Mouse (Mus musculus) forebrain, embryonic 13.5 days (tissue): ENCODE data around the gene Tnfsf13. TPM values are rescaled to one million over a fixed set of nuclear protein-coding genes. Genes with fewer than 3 reads are reported as not detected.

Experiments used
- ATAC-seq: fragments of 200-750 bp; cut with Nextera tagmentation; 2 replicates; pipeline ENCODE4 v1.8.0; 2017
- H3K27ac ChIP-seq: fragments of 300-500 bp; sonication (generic); 2 replicates; pipeline ENCODE4 v1.5.1; 2015; ENCODE audit warnings: inconsistent platforms, mild to moderate bottlenecking, moderate library complexity
- H3K27me3 ChIP-seq: fragments of 300-500 bp; sonication (generic); 2 replicates; pipeline ENCODE4 v1.6.1; 2015; ENCODE audit warnings: mild to moderate bottlenecking, inconsistent platforms
- H3K36me3 ChIP-seq: fragments of 300-500 bp; sonication (generic); 2 replicates; pipeline ENCODE4 v1.6.1; 2015; ENCODE audit warnings: mild to moderate bottlenecking, inconsistent platforms; ENCODE audit not compliant: poor library complexity, severe bottlenecking
- H3K4me1 ChIP-seq: fragments of 300-500 bp; sonication (generic); 2 replicates; pipeline ENCODE4 v1.6.1; 2015; ENCODE audit warnings: inconsistent platforms
- H3K4me2 ChIP-seq: fragments of 300-500 bp; sonication (generic); 2 replicates; pipeline ENCODE4 v1.6.1; 2015; ENCODE audit warnings: inconsistent platforms, mild to moderate bottlenecking, moderate library complexity
- H3K4me3 ChIP-seq: fragments of 300-500 bp; sonication (generic); 2 replicates; pipeline ENCODE4 v1.5.1; 2015; ENCODE audit warnings: mild to moderate bottlenecking, inconsistent platforms
- H3K9ac ChIP-seq: fragments of 300-500 bp; sonication (generic); 2 replicates; pipeline ENCODE4 v1.6.1; 2015; ENCODE audit warnings: mild to moderate bottlenecking, inconsistent platforms
- H3K9me3 ChIP-seq: fragments of 300-500 bp; sonication (generic); replicated peaks from 2 replicates; pipeline ENCODE4 v1.6.1; 2016; ENCODE audit warnings: inconsistent platforms
- WGBS: fragments of 180-500 bp; shearing (Covaris S2); methylation state at CpG from one replicate; pipeline ENCODE4 v1.1.7; 2015; 5-methylcytosine and 5-hydroxymethylcytosine counted together
- polyA plus RNA-seq: library from polyadenylated mRNA; unstranded; fragments of >200 nt; fragmentation: Nextera tagmentation; extraction: Ambion mirVana; gene quantifications from 2 replicates; pipeline ENCODE4 v1.2.1, GENCODE M21; 2015

The Tnfsf13 gene
- polyA plus RNA-seq, 1 experiment from 2014 or later = 0.43 TPM

- Histone ChIP-seq H3K27ac (peak overlapping the region; percentile 98), H3K27me3 (no peaks in the 10 kb centered on the region), H3K4me2 (peak overlapping the region; percentile 97), H3K9ac (peak overlapping the region; percentile 100), H3K4me1 (peaks cover 31% of the 10 kb centered on the region), H3K9me3 (no peaks in the 10 kb centered on the region), H3K36me3 (peaks cover 74% of the 10 kb centered on the region), H3K4me3 (peak overlapping the region; percentile 100)
- peak; percentile 73 for ATAC-seq
- WGBS = under 1% methylated on average over 50 of the region's 61 CpGs
Measured at GRCm38 (mm10) chr11:69670786-69671725, 14.5 kb downstream of the Tnfsf13 start.

GRCm38 (mm10) chr11:69666665-69667005, 18.9 kb downstream of the Tnfsf13 start:
- WGBS = 83% methylated on average over 3 of the region's 3 CpGs
- H3K27me3 ChIP-seq = no peaks in the 10 kb centered on the region
- H3K4me1 ChIP-seq = peaks cover 32% of the 10 kb centered on the region
- no peak overlapping the region for H3K27ac ChIP-seq
- peaks cover 72% of the 10 kb centered on the region for H3K36me3 ChIP-seq
- H3K4me3 ChIP-seq = no peak overlapping the region
- no peak overlapping the region for H3K9ac ChIP-seq
- H3K9me3 ChIP-seq = no peaks in the 10 kb centered on the region
- H3K4me2 ChIP-seq = no peak overlapping the region
- ATAC-seq = no peak

DNA sequence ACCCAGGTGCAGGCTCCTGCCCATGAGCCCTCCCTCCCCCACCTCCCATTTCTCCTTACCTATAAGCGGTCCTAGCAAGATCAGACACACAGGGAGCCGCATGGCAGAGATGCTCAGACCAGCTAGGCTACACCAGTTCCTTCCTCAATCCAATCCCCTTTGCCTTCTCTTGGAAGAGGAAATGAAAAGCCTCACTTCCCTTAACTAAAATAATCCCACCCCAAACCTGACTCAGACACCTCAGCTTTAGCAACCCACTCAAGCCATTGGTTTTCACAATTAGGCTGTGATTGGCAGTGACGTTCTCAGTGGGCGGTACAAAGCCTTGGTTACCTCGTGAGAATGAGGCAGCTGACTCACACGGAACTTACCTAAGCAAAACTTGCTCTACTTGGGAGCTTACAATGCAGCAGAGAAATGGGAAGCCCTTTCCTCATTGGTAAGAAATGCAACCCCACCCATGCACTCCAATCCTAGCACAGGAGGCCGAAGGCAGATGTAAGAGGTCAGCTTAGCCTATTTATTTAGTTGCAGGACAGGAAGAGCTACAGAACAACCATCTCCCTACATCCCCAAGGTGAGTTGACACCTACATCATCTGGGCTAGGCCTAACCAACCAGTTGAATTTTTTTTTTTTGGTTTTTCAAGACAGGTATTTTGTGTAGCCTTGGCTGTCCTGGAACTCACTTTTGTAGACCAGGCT, 19.5 kb downstream of the Tnfsf13 start, which contains the start of gene Cd68:
TSS of gene Cd68 (minus strand) at position 193 of the 704 bp plus-strand sequence.
- peak within 1 kb of the TSS; percentile 19; the same call in 1 of the 2 replicates for H3K27ac ChIP-seq
- no peak within 1 kb of the TSS for H3K4me2 ChIP-seq
- H3K4me3 ChIP-seq = no peak within 1 kb of the TSS
- no peaks in the 10 kb centered on the region for H3K27me3 ChIP-seq
- peaks cover 72% of the 10 kb centered on the region for H3K36me3 ChIP-seq
- H3K4me1 ChIP-seq = peaks cover 38% of the 10 kb centered on the region
- no peaks in the 10 kb centered on the region for H3K9me3 ChIP-seq
- H3K9ac ChIP-seq = no peak within 1 kb of the TSS
- 33% methylated on average over 7 of the region's 7 CpGs for WGBS
- no peak for ATAC-seq

DNA sequence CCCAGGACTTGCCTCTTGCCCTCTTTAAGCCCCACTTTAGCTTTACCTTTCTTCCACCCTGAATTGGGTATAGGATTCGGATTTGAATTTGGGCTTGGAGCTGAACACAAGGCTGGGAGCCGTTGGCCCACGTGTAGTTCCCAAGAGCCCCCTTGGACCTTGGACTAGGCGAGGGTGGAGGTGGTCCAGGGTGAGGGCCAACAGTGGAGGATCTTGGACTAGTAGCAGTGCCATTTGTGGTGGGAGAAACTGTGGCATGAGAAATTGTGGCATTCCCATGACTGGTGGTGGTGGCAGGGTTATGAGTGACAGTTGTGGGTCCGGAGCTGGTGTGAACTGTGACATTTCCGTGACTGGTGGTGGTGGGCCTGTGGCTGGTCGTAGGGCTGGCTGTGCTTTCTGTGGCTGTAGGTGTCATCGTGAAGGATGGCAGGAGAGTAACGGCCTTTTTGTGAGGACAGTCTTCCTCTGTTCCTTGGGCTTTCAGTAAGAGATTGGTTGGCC, 20.1 kb downstream of the Tnfsf13 start:
- Histone ChIP-seq H3K4me3 (no peak overlapping the region), H3K27me3 (no peaks in the 10 kb centered on the region), H3K9ac (no peak overlapping the region), H3K4me2 (no peak overlapping the region), H3K27ac (peak overlapping the region; percentile 19; the same call in 1 of the 2 replicates), H3K9me3 (no peaks in the 10 kb centered on the region), H3K4me1 (peaks cover 37% of the 10 kb centered on the region), H3K36me3 (peaks cover 68% of the 10 kb centered on the region)
- no peak for ATAC-seq
- WGBS = 75% methylated on average over 9 of the region's 9 CpGs

DNA sequence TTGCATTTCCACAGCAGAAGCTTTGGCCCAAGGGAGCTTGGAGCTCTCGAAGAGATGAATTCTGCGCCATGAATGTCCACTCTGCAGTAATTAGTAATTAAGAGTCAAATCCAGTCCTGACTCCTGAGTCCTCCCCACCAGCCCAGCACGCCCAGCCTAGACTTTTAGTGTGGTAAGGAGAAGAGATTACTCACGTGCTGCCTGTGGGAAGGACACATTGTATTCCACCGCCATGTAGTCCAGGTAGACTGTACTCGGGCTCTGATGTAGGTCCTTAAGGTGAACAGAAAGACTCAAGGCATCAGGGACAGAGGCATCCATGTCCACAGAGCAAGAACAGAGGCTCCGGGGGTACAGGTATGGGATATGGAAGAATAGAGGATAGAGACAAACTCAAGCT, 20.7 kb downstream of the Tnfsf13 start:
- Histone ChIP-seq H3K4me1 (peaks cover 34% of the 10 kb centered on the region), H3K4me2 (no peak overlapping the region), H3K27me3 (no peaks in the 10 kb centered on the region), H3K36me3 (peaks cover 68% of the 10 kb centered on the region), H3K9ac (no peak overlapping the region), H3K9me3 (no peaks in the 10 kb centered on the region), H3K27ac (0 out of 2 replicates have a peak overlapping the region, but pooled peaks have one; percentile 97), H3K4me3 (no peak overlapping the region)
- ATAC-seq = no peak
- WGBS = 93% methylated on average over 7 of the region's 7 CpGs

DNA sequence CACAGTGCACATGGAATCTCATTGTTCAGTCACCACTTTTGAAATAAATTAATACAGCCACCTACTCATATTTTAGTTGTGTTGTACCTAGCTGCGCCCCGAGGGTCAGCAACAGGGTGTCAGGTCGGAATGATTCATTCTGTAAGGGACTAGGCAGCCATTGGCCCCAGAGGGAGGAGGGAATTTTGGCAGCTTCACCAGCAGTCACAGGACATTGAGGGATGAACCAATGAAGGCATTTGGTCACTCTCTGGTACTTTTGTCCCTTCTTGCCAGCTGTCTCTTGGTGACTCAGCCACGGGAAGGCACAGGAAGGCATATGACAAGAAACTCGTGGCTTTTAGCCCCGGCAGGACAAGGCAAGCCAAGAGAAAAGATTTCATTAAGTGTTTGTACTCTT, 21.8 kb downstream of the Tnfsf13 start:
- ATAC-seq = no peak
- Histone ChIP-seq H3K27ac (peak overlapping the region; percentile 97), H3K9me3 (no peaks in the 10 kb centered on the region), H3K36me3 (peaks cover 64% of the 10 kb centered on the region), H3K27me3 (no peaks in the 10 kb centered on the region), H3K4me2 (no peak overlapping the region), H3K4me1 (peaks cover 24% of the 10 kb centered on the region), H3K9ac (no peak overlapping the region), H3K4me3 (no peak overlapping the region)
- 91% methylated on average over 6 of the region's 6 CpGs for WGBS

- H3K9me3 ChIP-seq = no peaks in the 10 kb centered on the region
- 69% methylated on average over 13 of the region's 13 CpGs for WGBS
- H3K4me1 ChIP-seq = peaks cover 22% of the 10 kb centered on the region
- ATAC-seq = peak; percentile 9
- peak overlapping the region; percentile 61 for H3K4me2 ChIP-seq
- H3K27ac ChIP-seq = peak overlapping the region; percentile 97
- no peaks in the 10 kb centered on the region for H3K27me3 ChIP-seq
- peak overlapping the region; percentile 57 for H3K4me3 ChIP-seq
- H3K36me3 ChIP-seq = peaks cover 64% of the 10 kb centered on the region
- peak overlapping the region; percentile 71 for H3K9ac ChIP-seq
Measured at GRCm38 (mm10) chr11:69662967-69663671, 22.5 kb downstream of the Tnfsf13 start.

- Histone ChIP-seq H3K36me3 (peaks cover 64% of the 10 kb centered on the region), H3K4me1 (peaks cover 22% of the 10 kb centered on the region), H3K27ac (peak within 1 kb of the TSS; percentile 97), H3K27me3 (no peaks in the 10 kb centered on the region), H3K4me3 (peak within 1 kb of the TSS; percentile 57), H3K4me2 (peak within 1 kb of the TSS; percentile 61), H3K9ac (peak within 1 kb of the TSS; percentile 71), H3K9me3 (no peaks in the 10 kb centered on the region)
- peak; percentile 96 for ATAC-seq
- WGBS = under 1% methylated on average over 48 of the region's 48 CpGs
Measured at GRCm38 (mm10) chr11:69662213-69662966, 23.2 kb downstream of the Tnfsf13 start, which contains the start of gene Mpdu1. Gene Mpdu1, minus strand, starts transcription at chr11:69662642.

DNA sequence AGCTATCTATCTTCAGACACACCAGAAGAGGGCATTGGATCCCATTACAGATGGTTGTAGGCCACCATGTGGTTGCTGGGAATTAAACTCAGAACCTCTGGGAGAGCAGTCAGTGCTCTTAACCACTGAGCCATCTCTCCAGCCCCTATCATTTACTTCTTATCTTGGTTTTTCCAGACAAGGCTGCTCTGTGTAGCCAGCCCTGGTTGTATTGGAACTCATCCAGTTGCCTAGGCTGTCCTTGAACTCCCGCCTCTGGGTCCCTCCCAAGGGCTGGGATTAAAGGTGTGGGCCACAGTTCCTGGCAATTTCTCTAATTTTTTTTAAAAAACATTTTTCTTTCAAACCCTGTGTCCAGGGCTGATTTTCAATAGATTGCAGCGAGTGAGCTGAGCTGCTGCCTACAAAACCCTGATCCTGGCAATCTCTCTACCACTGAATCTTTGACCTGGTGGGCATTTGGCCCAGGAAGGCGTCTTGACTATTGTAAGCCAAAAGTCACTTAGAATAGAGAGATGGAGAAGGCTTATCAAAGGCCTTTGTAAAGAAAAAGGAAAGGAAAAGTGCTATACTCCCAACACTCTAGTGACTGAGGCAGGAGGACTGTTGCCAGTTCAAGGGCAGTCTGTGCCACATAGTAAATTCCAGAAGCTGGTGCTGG, 24.2 kb downstream of the Tnfsf13 start:
- 0 out of 2 replicates have a peak overlapping the region, but pooled peaks have one; percentile 97 for H3K27ac ChIP-seq
- H3K4me3 ChIP-seq = peak overlapping the region; percentile 57
- no peaks in the 10 kb centered on the region for H3K27me3 ChIP-seq
- peak overlapping the region; percentile 71 for H3K9ac ChIP-seq
- no peak for ATAC-seq
- no peaks in the 10 kb centered on the region for H3K9me3 ChIP-seq
- peak overlapping the region; percentile 61 for H3K4me2 ChIP-seq
- peaks cover 65% of the 10 kb centered on the region for H3K36me3 ChIP-seq
- 87% methylated on average over 3 of the region's 3 CpGs for WGBS
- peaks cover 22% of the 10 kb centered on the region for H3K4me1 ChIP-seq

GRCm38 (mm10) chr11:69657462-69657881, 28.1 kb downstream of the Tnfsf13 start:
- H3K27me3 ChIP-seq = no peaks in the 10 kb centered on the region
- H3K9me3 ChIP-seq = no peaks in the 10 kb centered on the region
- H3K4me3 ChIP-seq = no peak overlapping the region
- H3K36me3 ChIP-seq = peaks cover 70% of the 10 kb centered on the region
- no peak overlapping the region for H3K9ac ChIP-seq
- peaks cover 20% of the 10 kb centered on the region for H3K4me1 ChIP-seq
- no peak overlapping the region for H3K4me2 ChIP-seq
- H3K27ac ChIP-seq = no peak overlapping the region
- 84% methylated on average over 15 of the region's 15 CpGs for WGBS
- no peak for ATAC-seq
